Mouse (Mus musculus) ZHBTc4 (cell line): ENCODE results near the gene Tbccd1.

Source experiments
- DNase-seq: peaks from one replicate; pipeline ENCODE4 v3.0.0-alpha.2; 2011; ENCODE audit warnings: low read depth, low spot score

The Tbccd1 gene

GRCm38 (mm10) chr16:22857431-22858113 lies at the start of gene Tbccd1, which contains the start of gene Dnajb11:
Tbccd1 (minus strand) TSS chr16:22857669.
Dnajb11 (plus strand) TSS chr16:22857845.
- peak; percentile 100 for DNase-seq

GRCm38 (mm10) chr16:22901326-22901725 lies 43.9 kb upstream of the Tbccd1 start:
- no peak for DNase-seq

- DNase-seq, result no peak
Observed at GRCm38 (mm10) chr16:22899866-22900570, 42.5 kb upstream of the Tbccd1 start.

- DNase-seq, result no peak
Observed at GRCm38 (mm10) chr16:22899346-22899745, 41.9 kb upstream of the Tbccd1 start.

GRCm38 (mm10) chr16:22896618-22897017 lies 39.1 kb upstream of the Tbccd1 start:
- DNase-seq, result no peak

GRCm38 (mm10) chr16:22894095-22894494 lies 36.6 kb upstream of the Tbccd1 start:
- peak; percentile 83 for DNase-seq

GRCm38 (mm10) chr16:22891733-22892154 lies 34.3 kb upstream of the Tbccd1 start:
- DNase-seq, result no peak

- DNase-seq, result no peak
Observed at GRCm38 (mm10) chr16:22890683-22891510, 33.4 kb upstream of the Tbccd1 start, which contains the start of gene Ahsg. Ahsg (plus strand) TSS chr16:22891277.

GRCm38 (mm10) chr16:22889716-22890115 lies 32.2 kb upstream of the Tbccd1 start:
- DNase-seq, result no peak

- no peak for DNase-seq
Observed at GRCm38 (mm10) chr16:22888835-22889234, 31.4 kb upstream of the Tbccd1 start.

GRCm38 (mm10) chr16:22886726-22887125 lies 29.3 kb upstream of the Tbccd1 start:
- no peak for DNase-seq

- DNase-seq, result peak; percentile 35
Observed at GRCm38 (mm10) chr16:22885356-22885755, 27.9 kb upstream of the Tbccd1 start.

GRCm38 (mm10) chr16:22883441-22883840 lies 26.0 kb upstream of the Tbccd1 start:
- no peak for DNase-seq

GRCm38 (mm10) chr16:22881487-22881886 lies 24.0 kb upstream of the Tbccd1 start:
- DNase-seq, result no peak

GRCm38 (mm10) chr16:22880900-22881299 lies 23.4 kb upstream of the Tbccd1 start:
- DNase-seq, result no peak

GRCm38 (mm10) chr16:22879945-22880595 lies 22.6 kb upstream of the Tbccd1 start:
- no peak for DNase-seq

- DNase-seq, result no peak
Observed at GRCm38 (mm10) chr16:22878716-22879115, 21.2 kb upstream of the Tbccd1 start.

- no peak for DNase-seq
Observed at GRCm38 (mm10) chr16:22877660-22878390, 20.4 kb upstream of the Tbccd1 start.

GRCm38 (mm10) chr16:22876218-22877043 lies 19.0 kb upstream of the Tbccd1 start:
- DNase-seq, result peak; percentile 35

- no peak for DNase-seq
Observed at GRCm38 (mm10) chr16:22873369-22873768, 15.9 kb upstream of the Tbccd1 start.
